Mouse (Mus musculus): ENCODE results near the gene Fads2. TPM values are rescaled to one million over a fixed set of nuclear protein-coding genes. Genes with fewer than 3 reads are reported as not detected.
A peak's percentile ranks its signal among the peaks of the same experiment; 100 is the strongest.

Fads2 gene
- polyA plus RNA-seq, 1 experiment = 131 TPM

DNA sequence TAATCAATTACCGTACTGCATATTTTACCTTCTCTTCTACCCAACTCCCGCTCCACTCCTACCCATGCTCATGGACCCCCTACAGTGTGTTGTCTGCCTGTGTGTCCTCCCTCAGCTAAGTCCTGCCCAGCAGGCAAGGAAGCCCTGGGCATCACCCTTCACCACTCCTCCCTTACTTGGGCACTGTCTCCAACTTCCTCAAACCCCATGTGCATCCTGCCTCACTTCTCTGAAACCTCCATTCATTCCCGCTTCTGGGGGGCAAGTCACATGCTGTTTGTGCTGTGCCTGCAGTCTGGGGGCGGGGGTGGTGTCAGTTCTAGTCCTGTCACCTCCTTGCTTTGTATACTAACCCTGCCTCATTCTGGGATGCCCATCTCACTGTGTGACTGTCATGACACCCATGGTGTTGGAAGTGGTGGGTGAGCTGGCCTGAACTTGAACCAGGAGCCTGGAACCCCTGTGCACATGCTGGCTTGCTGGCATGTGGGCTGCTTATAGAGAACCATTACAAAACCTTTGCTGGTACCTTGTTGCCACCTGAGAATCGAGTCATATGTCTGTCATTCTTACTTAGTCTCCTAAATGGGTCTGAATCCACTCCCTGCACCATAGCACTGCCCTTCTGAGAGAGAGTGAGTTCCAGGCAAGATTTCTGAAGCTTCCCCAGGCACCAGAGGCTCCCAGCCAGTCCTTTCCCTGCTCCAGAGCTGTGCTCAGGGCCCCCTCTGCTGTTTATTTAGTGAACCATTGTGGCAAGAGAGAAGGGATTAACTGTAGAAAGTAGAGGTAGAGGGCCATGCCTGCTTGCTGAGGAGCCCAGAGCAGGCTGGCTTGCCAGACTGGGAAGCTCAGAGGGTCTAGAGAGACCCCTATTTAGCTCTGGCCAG is 78.9 kb downstream of the Fads2 start:
- DNase-seq (ENCODE audit: low read depth, low spot score) = no peak
- 62% methylated on average over 5 of the region's 5 CpGs for WGBS

DNA sequence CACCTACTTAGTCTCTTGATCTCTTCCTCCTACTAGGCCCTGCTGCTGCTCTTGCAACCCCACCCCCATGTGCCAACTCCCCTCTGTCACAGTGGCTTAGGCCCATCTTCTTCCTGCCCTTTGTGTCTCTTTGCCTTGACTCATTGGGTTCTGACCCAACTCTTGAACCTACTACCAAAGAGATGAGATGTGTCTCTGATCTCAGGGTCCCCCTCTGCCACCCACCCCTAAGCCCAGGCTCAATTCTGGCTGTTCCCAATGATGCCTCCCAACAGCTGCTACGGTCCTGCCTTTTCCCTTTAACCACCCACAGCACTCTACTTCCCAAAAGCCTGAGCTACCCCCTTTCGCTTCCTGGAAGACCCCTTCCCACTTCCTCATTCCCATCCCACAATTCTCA is 79.6 kb downstream of the Fads2 start:
- WGBS = 72% methylated on average over 2 of the region's 2 CpGs

DNA sequence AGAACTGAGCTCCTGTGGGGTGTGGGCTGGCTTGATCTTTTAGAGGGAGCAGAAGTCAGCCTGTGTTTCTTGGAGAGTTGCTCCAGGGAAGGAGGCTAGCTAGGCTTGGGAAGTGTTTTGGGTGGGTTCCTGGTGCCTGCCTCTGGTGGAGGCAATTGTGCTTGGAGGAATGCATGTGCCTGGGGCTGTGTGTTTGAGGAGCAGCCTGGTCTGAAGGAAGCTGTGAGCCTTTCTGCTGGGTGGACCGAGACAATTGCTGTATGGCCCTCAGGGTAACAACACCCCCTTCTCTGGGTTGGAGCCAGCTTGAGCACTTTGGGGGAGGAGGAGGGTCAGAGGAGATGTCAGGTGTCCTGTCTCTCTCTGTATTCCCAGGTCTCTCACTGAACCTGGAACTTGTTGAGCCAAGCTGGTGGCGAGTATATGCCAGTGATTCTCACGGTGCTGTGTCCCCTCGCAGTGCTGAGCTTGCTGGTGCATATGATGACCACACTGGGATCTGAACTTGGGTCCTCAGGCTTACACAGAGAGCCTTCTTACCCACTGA is 82.3 kb downstream of the Fads2 start:
- WGBS = 78% methylated on average over 4 of the region's 4 CpGs
- no peak for DNase-seq (ENCODE audit: low read depth, low spot score)

More for the DNA sequence above, 79.6 kb downstream of the Fads2 start:
- DNase-seq (ENCODE audit: low read depth, low spot score) = no peak

DNA sequence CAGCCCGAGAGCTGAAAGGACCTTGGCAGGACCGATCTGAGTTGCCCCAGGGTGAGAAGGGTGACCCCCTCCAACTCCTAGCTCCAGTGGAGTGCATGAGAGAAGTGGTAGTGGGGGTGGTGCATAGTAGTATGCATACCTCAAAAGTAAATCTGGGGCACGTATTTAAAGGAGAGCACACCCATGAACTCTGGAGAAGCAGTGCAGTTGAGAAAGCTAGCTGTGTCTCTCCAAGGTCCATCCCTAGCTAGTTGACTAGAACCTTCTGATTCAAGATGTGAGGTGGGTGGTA is 83.1 kb downstream of the Fads2 start:
- no peak for DNase-seq (ENCODE audit: low read depth, low spot score)
- 1% methylated on average over 3 of the region's 3 CpGs for WGBS

DNA sequence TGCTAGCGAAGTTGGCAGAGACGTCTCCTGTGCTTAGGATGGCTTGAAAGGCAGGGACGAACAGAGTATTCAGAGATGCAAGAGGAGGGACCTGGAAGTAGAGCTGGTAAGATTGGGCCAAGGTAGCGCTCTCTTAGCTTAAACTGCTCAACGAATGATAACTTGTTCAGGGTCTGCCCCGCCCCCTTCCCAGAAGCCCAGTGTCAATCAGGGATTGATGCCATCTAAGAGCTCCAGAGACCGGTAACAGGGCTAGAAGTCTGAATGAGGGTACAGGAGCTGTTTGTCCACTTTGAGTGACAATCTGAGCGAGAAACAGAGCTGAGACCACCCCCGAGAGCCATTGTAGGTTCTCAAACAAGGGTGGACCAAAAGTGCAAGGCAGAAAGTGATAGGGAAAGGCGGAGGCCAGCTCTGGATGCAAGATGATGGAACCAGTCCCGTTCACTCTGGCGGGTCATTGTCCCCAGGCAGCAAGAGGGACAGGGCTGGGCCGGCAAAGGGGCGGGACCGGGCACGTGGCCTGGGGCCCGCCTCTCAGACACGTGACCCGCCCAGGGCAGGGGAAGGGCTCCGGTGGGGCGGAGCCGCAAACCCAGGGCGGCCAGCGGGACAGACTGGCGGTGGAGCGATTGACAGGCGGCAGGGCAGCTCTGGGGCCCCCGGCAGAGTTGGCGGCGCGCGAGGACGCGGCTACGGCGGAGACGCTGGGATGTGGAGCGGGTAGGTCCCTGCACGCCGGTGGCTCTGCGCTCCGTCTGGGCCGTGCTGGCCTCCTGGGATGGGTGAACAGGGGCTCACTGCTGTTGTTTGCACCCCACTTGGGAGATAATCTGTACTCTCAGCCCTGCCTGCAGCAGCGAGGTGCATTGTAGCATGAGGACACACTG is 83.7 kb downstream of the Fads2 start:
- DNase-seq (ENCODE audit: low read depth, low spot score) = peak; percentile 51
- 10% methylated on average over 44 of the region's 44 CpGs for WGBS

DNA sequence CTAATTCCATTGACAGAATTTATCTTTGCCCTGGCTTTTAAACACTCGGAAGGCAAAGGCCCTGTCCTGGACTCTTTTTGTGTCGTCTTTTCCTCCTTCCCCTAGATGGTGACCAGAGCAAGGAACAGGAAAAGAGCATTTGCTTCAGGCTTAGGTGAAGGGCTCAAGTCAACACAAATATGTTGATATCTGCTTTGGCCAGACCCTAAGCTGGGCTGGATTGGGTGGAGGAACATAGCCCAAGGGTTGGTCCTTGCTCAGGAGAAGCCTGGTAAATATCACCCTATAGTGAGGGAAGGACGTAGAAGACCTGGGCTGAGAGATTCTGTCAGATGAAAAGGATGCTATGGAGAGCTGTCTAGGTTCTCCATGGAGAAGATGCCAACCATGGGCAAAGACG is 85.4 kb downstream of the Fads2 start:
- DNase-seq (ENCODE audit: low read depth, low spot score) = no peak
- 92% methylated on average over 4 of the region's 4 CpGs for WGBS

DNA sequence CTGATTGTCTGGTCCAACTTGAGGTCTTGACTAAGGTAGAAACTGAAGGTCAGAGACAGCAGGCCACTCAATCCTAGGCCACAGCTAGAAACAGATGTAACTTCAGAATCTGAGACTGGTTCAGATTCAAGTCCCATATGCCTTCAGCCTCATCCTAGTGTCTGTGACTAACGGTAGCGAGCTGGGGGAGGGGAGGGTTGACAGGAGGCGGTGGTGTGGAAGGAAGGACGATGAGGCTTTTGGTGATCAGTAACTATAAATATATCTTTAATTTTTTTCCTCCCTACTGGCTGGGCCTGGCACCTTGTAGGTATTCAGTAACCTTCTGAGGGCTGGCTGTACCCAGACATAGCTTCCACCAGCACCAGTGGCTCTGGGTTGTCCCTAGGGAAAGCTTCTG is 86.1 kb downstream of the Fads2 start:
- no peak for DNase-seq (ENCODE audit: low read depth, low spot score)
- 85% methylated on average over 4 of the region's 4 CpGs for WGBS

DNA sequence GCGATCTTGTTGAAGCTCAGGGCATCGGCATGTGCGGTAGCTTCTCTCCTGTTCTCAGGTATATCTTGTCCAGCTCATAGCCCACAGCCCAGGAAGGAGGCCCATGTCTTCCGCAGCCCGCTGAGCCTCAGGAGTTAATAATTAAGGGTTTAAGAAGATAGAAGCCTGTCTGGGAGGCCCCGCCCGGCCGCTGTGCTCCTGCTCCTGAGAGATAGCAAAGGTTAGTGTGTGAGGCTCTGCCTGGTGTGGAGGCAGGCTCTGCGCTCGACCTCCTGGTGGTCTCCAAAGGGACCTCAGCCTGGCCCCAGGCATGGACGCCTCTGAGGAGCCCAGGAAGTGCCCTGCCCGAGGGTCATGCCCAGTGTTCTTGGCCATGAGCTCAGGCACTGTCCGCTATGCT is 86.7 kb downstream of the Fads2 start:
- 48% methylated on average over 13 of the region's 13 CpGs for WGBS
- DNase-seq (ENCODE audit: low read depth, low spot score) = no peak

DNA sequence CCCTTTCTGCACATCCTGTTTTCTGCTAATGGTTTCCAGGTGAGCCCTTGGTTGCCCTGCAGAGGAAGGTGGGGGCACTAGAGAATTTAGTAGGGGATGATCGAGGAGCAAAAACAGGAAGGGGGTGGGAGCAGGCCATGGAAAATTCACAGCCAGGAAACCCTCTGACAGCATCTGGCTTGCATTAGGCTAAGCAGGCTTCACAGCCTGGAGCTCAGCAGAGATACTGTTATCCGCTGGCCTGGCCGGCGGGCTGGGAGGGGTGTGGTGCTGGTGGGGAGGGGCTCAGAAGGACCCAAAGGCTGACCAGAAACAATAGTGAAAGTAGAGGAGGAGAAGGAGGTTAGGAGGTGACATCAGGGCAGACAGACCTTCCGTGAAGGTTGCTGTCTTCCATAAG is 87.6 kb downstream of the Fads2 start:
- WGBS = 73% methylated on average over 5 of the region's 5 CpGs
- DNase-seq (ENCODE audit: low read depth, low spot score) = no peak

DNA sequence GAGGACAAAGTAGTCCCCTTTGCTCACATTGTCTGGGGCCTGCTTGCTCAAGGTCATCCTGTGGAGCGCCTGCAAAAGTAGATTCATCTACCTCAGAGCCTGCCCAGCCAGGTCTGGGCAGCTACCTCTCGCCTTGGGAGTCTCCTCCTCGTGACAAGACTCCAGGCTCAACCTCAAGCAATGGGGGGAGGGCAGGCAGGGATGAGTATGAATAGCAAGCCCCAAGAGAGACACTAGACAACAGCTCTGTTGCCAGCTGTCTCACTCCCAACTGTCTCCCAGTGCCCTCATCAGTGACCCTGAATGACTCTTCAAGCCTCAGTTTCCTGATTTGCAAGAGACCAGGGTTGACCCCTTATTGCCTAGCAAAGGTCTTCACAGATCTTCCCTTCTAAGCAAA is 88.2 kb downstream of the Fads2 start:
- DNase-seq (ENCODE audit: low read depth, low spot score) = no peak
- 73% methylated on average over 3 of the region's 3 CpGs for WGBS

DNA sequence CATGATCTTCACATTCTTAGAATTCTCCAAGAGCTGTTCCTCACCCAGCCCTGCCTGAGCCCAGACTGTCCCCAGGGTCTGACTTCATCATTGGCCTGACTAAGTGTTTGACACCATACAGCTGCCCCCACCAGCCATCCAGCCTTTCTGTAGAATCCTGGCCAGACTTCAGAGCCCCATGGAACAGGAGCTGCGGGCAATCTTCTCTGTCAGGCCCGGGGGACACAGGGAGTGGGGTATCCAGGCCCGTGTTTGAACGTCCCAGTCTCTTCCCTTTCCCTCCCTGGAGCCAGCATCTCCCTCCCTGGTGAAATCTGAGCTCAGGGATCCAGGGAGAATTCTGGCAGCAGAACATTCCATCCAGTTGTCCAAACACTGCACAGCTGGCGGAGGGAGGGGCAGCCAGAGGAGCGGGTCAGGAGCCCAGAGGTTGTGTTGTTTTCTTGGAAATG is 88.7 kb downstream of the Fads2 start:
- DNase-seq (ENCODE audit: low read depth, low spot score) = no peak
- 42% methylated on average over 6 of the region's 6 CpGs for WGBS

Other genes starting within 250 kb of the Fads2 start
- 30.6 and 34.9 TPM in 2 replicates for gene Incenp, start 202.2 kb downstream of the Fads2 start, polyA plus RNA-seq (2012; rRNA removed)
- 1,893 and 2,842 TPM in 2 replicates for gene Fth1, start 121.1 kb downstream of the Fads2 start, polyA plus RNA-seq (2012; rRNA removed)
- gene Best1, start 100.1 kb downstream of the Fads2 start, polyA plus RNA-seq (2012; rRNA removed) = 0.15 and 0.30 TPM in 2 replicates
- gene Rab3il1, start 100.1 kb downstream of the Fads2 start, polyA plus RNA-seq (2012; rRNA removed) = 6.0 and 6.1 TPM in 2 replicates
- 26.0 and 30.2 TPM in 2 replicates for gene Fads3, start 60.2 kb downstream of the Fads2 start, polyA plus RNA-seq (2012; rRNA removed)
- gene Fads1, start 81.1 kb upstream of the Fads2 start, polyA plus RNA-seq (2012; rRNA removed) = 20.4 and 20.5 TPM in 2 replicates
- 161 and 185 TPM in 2 replicates for gene Tmem258, start 102.3 kb upstream of the Fads2 start, polyA plus RNA-seq (2012; rRNA removed)
- gene Fen1, start 102.4 kb upstream of the Fads2 start, polyA plus RNA-seq (2012; rRNA removed) = 28.1 and 29.1 TPM in 2 replicates
- 18.7 and 34.7 TPM in 2 replicates for gene Myrf, start 139.0 kb upstream of the Fads2 start, polyA plus RNA-seq (2012; rRNA removed)
- 7.2 and 7.7 TPM in 2 replicates for gene Dagla, start 203.1 kb upstream of the Fads2 start, polyA plus RNA-seq (2012; rRNA removed)

All from large intestine, adult 2 months (tissue).